Mouse (Mus musculus): ENCODE measurements at regions not wholly inside any gene's neighbourhood (a gene's known extent, or its start where the extent isn't known, plus 50 kb on each side); places are given as distances from the start of the nearest gene placed in this dataset.

DNA sequence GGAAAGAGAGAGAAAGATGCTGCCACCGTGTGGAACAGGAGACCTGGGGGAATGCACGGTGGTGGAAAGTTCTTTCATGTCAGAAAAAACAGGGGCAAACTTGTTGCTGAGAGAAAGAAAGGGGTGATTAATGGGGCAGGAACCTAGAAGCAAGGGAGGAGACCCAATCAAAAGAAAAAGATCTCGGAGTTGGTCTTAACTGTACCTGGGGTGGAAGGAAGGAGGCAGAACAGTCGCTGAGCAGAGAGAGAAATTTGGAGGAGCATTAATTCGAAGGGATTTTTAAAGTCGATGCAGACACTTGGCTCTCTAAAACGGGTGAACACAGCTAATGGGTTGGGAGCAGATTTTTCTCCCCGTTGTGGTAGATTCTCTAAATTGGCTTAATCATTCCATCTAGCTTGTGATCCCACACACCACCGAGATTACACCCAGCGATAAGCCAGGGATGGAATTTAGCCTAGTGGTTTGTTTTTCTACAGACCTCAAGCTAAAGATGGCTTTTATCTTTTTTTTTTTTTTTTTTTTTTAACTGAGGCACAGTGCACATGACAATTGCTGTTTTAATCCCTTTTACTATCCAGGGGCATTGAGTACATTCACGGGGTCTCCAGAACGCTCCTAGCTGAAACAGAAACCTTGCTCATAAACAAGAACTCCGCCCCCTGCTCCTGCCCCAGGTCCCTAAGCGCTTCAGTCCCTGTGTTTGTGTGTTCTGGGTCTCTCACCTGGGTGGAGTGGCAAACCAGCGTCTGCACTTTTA, 73.1 kb upstream of the Cpm start:
- DNase-seq = no peak

DNA sequence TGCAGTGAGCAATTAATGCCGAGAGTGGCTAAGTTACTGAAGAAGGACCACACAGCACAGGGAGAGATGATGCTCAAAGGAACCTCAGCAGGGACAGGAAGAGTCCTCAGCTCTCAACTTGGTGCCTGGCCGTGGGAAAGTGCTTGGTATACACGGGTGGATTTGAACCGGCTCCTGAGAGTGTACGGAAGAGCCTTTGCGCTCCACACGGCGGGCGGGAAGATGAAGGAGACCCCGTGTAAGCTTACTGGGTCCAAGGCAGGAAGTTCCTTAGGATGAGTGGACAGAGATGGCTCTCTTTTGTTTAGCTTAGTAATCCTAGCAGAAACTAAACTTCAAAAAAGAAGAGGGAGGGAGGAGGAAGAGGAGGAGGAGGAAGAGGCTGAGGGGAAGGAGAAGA, 73.8 kb upstream of the Cpm start:
- DNase-seq = no peak

DNA sequence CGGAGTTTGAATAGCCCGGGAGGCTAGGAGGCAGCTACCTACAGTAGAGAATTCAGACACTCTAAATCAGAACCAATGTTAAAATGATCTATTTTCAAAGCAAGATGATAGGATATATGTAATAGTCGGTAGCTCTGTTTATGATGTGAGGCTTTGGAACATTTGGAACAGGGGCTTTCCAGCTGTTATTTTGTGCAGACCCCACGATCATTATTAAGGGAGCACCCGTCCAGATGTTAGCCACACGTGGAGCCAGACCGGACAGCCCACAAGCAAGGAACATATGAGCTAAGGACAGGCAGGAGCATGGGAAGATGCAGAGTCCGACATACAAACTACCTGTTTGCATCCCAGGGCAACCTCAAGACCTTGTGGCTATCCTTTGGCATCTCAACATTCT, 74.3 kb upstream of the Cpm start:
- DNase-seq = no peak

DNA sequence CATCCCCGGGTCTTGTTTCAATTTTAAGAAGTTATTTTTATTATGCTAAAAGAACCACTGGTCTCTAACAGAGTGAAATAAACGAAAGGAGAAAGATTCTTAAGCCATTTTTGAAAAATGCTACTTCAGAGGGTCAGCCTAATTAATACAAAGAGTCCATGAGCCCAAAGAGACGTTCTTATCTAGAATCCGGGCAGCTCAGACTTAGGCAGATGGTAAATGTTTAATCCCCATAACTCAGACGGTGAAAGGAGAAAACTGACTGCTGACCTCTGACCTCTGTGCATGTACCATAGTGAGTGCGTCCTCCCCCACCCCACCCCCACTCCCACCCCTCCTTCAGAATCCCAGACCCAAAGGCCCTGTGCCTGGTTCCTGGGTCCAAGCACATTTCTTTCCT, 74.8 kb upstream of the Cpm start:
- DNase-seq = no peak

DNA sequence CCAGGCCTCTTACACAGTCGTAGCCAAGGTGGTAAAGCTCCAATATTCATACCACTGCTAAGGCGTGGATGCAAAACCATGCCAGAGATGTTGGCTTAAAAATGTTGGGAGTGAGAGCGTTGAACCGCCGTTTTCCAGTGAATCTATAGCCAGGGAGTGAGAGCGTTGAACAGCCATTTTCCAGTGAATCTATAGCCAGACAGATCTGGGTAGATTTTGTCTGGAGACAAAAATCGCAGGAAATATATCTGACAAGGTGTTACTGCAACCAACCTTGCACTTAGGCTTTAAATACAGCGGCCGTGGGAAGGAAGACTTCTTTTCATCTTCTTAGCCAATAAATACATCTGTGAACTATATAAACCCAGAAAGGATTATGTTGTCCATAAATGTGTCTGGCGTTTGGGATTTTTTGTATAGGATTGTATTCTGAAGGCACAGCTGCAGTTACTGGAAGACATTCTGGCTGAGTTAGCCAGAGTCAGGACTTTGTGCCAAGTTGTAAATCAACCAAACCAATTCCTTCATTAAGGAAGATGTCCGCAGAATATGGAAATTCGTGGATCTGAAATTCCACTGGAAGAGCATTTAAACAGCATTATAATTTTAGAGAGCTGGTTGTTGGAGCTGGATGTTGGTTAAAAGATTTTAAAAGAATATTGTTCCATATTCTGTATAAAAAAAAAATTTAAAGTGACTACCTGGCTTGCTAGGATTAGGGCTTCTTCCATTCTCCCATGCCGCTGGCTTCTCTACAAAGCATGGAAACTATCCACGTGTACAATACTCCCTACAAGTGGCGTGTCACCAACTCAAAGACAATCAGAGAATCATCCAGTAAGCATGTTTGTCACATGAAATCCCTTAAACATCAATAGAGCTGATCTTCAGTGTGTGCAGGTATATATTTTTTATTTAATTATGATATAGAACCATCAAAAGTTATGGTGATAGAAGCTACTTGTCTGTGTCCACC, 75.8 kb upstream of the Cpm start:
- DNase-seq = no peak

- no peak for DNase-seq
Measured at GRCm38 (mm10) chr10:117552049-117552652, 77.1 kb upstream of the Cpm start.

DNA sequence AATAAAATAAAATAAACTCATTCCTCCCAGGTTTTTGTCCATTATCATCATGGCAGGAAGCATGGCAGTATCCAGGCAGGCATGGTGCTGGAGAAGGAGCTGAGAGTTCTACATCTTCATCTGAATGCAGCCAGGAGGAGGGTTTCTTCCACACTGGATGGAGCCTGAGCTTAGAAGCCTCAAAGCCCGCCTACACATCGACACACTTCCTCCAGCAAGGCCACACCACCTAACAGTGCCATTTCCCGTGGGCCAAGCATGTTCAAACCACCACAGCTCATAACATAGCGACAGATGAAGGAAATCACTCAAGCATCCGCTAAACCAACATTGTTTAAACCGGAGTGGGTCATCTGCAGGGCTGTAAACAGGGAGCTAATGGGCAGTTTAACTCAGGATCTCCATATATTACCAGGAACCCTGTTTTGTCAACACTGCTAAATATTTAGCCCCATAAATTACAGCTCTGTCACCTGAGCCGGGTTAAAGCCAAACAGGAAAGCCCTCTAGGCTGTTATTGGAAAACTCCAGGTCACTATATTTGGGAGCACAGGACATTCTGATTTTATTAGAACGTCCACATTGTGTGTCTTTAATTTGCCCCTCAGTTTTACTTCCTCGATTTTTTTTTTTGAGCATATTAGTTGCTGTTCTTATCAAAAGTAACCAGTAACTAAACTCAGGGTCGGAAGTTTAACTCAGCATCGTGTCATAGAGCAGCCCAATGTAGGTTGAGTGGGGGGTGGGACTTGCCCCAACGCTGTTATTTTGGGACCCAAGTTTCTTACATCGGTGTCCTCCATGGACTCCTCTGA, 77.9 kb upstream of the Cpm start:
- no peak for DNase-seq

- DNase-seq = no peak
Measured at GRCm38 (mm10) chr10:117549854-117550605, 79.3 kb upstream of the Cpm start.

DNA sequence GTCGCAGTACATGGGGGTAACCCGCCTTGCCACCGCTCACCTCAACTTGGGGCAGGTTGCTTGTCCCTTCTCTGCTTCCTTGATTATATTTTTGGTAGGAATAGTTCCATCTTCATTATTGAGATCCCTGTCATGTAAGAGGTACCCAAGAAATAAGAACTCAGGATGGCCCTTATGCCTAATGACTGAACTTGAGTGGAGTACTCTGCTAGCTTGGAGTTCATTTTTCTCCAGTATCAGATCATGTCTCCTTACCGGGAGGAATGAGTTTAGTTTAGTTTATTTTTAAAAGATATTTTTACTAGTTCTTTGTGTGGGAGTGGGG, 79.8 kb upstream of the Cpm start:
- DNase-seq = no peak

DNA sequence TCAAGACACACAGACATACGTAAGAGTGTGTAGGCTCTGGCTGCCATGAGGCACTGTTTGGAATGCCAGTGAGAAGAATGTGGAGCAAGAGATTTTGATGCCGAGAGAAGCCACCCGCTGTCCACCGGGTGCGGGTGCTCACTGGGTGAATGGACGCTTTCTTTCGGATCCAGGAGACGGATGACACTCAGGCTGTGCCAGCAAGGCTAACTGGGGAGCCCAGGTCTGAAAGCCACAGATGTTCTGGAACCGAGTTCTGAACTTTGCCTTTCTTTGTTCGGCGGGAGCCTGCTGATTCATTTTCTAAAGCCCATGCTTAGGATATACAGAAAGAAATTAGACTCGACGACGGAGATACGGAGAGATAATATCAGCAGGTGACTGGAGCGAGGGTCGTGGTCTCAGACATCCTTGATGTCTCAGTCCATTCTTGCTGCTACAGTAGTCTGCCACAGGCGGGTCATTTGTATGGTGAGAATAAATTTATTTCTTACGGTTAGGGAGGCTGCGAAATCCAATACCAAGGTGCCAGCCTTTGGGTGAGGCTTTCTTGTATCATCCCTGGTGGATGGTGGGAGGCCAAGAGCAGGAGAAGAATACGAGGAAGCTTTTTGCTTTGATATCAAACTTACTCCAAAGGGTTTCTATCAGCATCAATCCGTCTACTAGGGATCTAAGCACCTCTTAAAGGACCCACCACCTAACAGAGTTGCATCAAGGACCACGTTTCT, 80.4 kb upstream of the Cpm start:
- DNase-seq = no peak

GRCm38 (mm10) chr10:117548262-117548661, 81.0 kb upstream of the Cpm start:
- DNase-seq = no peak

GRCm38 (mm10) chr10:117547275-117547674, 82.0 kb upstream of the Cpm start:
- no peak for DNase-seq

DNA sequence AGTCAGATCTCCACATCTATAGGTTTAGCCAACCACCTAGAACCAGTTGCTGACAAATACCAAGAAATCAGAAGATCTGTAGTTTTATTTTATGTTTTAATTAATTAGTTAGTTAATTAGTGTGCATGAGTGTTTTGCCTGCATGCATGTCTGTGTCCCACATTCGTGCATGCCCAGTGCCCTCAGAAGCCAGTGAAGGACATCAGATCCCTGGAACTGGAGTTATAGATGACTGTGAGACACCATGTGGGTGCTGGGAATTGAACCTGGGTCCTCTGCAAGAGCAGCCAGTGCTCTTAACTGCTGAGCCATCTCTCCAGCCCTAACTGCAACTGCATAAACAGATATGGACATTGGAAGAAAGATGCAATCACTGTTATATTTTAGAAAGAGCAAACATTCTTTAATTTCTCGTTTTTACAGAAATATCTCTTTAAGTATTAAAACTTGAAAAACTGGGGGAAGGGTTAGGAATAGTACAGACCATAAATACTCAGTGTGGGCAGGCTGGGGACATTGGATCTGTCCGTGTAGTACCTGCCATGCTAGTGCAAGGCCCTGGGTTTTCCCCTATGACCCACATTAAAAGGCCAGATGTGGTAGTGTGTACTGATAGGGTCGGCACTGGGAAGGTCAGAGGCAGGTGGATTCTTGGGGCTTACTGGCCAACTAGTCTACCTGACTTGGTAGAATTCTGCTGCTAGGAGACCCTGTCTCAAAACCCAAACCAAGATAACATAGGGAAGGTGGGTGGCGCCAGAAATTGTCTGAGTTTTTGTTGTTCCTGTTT, 83.3 kb upstream of the Cpm start:
- no peak for DNase-seq

DNA sequence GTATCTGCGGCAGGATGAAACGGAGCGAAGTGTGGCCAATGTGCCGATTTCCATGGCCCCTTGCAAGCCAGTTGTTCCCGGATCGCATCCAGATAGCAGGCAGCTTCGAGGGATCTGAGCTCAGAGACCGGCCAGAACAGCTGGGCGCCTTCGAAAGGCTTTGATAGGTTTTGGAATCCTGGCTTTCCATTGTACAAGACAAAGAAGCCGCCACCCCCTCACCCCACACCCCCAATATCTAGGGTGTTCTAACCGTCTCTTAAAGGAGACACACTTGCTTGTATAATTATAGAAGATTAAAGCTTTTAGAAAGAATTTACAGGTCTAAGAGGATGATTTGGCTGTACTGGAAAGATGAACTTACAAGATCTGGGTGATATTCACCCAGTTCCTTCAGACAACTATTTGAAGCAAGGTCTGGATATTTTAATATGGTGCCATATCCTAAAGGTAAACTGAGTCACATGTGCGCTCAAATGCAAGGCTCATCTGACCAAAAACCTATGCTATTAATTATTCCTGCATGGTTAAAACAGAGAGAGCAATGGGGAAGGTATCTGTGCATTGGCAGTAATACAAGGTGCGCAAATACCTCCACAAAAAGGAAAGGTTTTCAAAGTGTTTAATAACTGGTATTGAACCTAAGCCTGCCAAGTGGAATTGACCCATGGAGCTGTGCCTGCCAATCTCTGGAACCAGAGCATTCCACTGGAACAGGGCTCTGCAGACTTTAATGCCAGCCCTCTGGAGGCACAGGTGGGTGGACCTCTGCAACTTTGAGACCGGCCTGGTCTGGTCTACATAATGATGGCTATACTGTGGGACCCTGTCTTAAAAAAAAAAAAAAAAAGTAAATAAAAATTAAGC, 84.4 kb upstream of the Cpm start:
- DNase-seq = no peak

- no peak for DNase-seq
Measured at GRCm38 (mm10) chr10:117543995-117544679, 85.2 kb upstream of the Cpm start.

DNA sequence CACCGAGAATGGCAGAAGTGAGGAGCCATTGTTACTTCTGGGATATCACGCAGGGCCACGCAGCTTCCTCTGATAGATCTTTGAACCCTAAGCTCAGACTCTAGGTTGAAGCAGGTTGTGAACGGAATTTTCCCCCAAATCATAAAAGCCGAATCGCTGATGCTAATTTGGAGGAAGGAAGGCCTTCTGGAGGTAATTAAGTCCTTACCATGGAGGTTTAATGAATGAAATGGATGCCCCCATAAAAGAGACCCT, 85.7 kb upstream of the Cpm start:
- no peak for DNase-seq

- DNase-seq = no peak
Measured at GRCm38 (mm10) chr10:117542886-117543695, 86.2 kb upstream of the Cpm start.

- DNase-seq = no peak
Measured at GRCm38 (mm10) chr10:117542351-117542750, 86.9 kb upstream of the Cpm start.
